Mouse (Mus musculus) kidney, postnatal 4 days (tissue): ENCODE data around the gene Map3k6.

Experiments used
- DNase-seq, 2 experiments: peaks; one replicate each; pipeline ENCODE4 v3.0.0; 2021; ENCODE audit warnings: mixed read lengths in 2 of 2

The Map3k6 gene

GRCm38 (mm10) chr4:133256820-133257219 is 16.2 kb downstream of the Map3k6 start:
- peak; percentile 43 to 54 for DNase-seq

GRCm38 (mm10) chr4:133257230-133257629 is 16.6 kb downstream of the Map3k6 start:
- peak; percentile 46 to 67 for DNase-seq

GRCm38 (mm10) chr4:133257798-133258408 is 17.3 kb downstream of the Map3k6 start:
- no peak for DNase-seq

GRCm38 (mm10) chr4:133261641-133262374 is 21.2 kb downstream of the Map3k6 start:
- no peak for DNase-seq

GRCm38 (mm10) chr4:133262375-133262765 is 21.8 kb downstream of the Map3k6 start:
- no peak for DNase-seq

GRCm38 (mm10) chr4:133262882-133263281 is 22.3 kb downstream of the Map3k6 start, which contains the start of gene Sytl1:
TSS of gene Sytl1 (minus strand) at chr4:133263113.
- no peak for DNase-seq

- no peak for DNase-seq
These were observed 23.1 kb downstream of the Map3k6 start for GRCm38 (mm10) chr4:133263756-133264155.

GRCm38 (mm10) chr4:133264559-133264958 is 23.9 kb downstream of the Map3k6 start:
- DNase-seq: no peak

GRCm38 (mm10) chr4:133265297-133265696 is 24.7 kb downstream of the Map3k6 start:
- no peak for DNase-seq

GRCm38 (mm10) chr4:133265759-133266158 is 25.1 kb downstream of the Map3k6 start:
- peak in 1 of 2 experiments; percentile 40 for DNase-seq

GRCm38 (mm10) chr4:133266248-133266880 is 25.7 kb downstream of the Map3k6 start:
- no peak for DNase-seq

GRCm38 (mm10) chr4:133268931-133269330 is 28.3 kb downstream of the Map3k6 start:
- no peak for DNase-seq

GRCm38 (mm10) chr4:133269596-133269995 is 29.0 kb downstream of the Map3k6 start:
- DNase-seq: no peak

GRCm38 (mm10) chr4:133270929-133271328 is 30.3 kb downstream of the Map3k6 start:
- DNase-seq: no peak

GRCm38 (mm10) chr4:133277104-133278026 is 36.7 kb downstream of the Map3k6 start, which contains the start of gene Tmem222:
TSS of gene Tmem222 (minus strand) at chr4:133277792.
- DNase-seq: peak; percentile 94 to 96

- no peak for DNase-seq
These were observed 37.4 kb downstream of the Map3k6 start for GRCm38 (mm10) chr4:133278067-133278466.

GRCm38 (mm10) chr4:133278482-133278881 is 37.9 kb downstream of the Map3k6 start:
- DNase-seq: no peak

- DNase-seq: no peak
These were observed 40.9 kb downstream of the Map3k6 start for GRCm38 (mm10) chr4:133281513-133281912.

- DNase-seq: no peak
These were observed 41.4 kb downstream of the Map3k6 start for GRCm38 (mm10) chr4:133281951-133282481.

- DNase-seq: no peak
These were observed 42.0 kb downstream of the Map3k6 start for GRCm38 (mm10) chr4:133282656-133283055.

- DNase-seq: no peak
These were observed 44.7 kb downstream of the Map3k6 start for GRCm38 (mm10) chr4:133285299-133285698.

- no peak for DNase-seq
These were observed 45.3 kb downstream of the Map3k6 start for GRCm38 (mm10) chr4:133285950-133286349.
